Mouse (Mus musculus): ENCODE data around the gene Dlgap4. TPM values are rescaled to one million over a fixed set of nuclear protein-coding genes. Genes with fewer than 3 reads are reported as not detected.
"Not testable (repeated sequence)": the region's sequence is repeated elsewhere in the genome, so short reads cannot be mapped to it uniquely, and the experiment has no call there.

Dlgap4 gene
- polyA plus RNA-seq, 1 experiment from 2014 or later, result 137 TPM

GRCm38 (mm10) chr2:156780129-156780528 is 166.6 kb downstream of the Dlgap4 start:
- Histone ChIP-seq H3K27me3 (no peaks in the 10 kb centered on the region), H3K4me3 (no peak overlapping the region), H3K9ac (no peak overlapping the region), H3K9me3 (no peaks in the 10 kb centered on the region), H3K27ac (no peak overlapping the region), H3K4me2 (replicated peaks) (no peak overlapping the region), H3K36me3 (no peaks in the 10 kb centered on the region), H3K4me1 (peaks cover 23% of the 10 kb centered on the region)
- 71% methylated on average over 9 of the region's 9 CpGs for WGBS
- ATAC-seq (ENCODE audit: insufficient number of reproducible peaks, insufficient read depth, low FRiP score, low TSS enrichment), result no peak

GRCm38 (mm10) chr2:156780752-156781151 is 167.2 kb downstream of the Dlgap4 start:
- ATAC-seq (ENCODE audit: insufficient number of reproducible peaks, insufficient read depth, low FRiP score, low TSS enrichment), result 0 out of 2 replicates have a peak, but pooled peaks have one; percentile 1
- no peak overlapping the region for H3K4me2 ChIP-seq (replicated peaks)

GRCm38 (mm10) chr2:156781281-156781680 is 167.8 kb downstream of the Dlgap4 start:
- Histone ChIP-seq H3K27me3 (no peaks in the 10 kb centered on the region), H3K36me3 (no peaks in the 10 kb centered on the region), H3K9me3 (no peaks in the 10 kb centered on the region), H3K4me1 (0 out of 2 replicates have a peak, but pooled peaks cover 16% of the 10 kb centered on the region), H3K27ac (no peak overlapping the region), H3K9ac (no peak overlapping the region), H3K4me2 (replicated peaks) (no peak overlapping the region), H3K4me3 (no peak overlapping the region)
- WGBS, result 67% methylated on average over 4 of the region's 4 CpGs
- no peak; the same call in 1 of the 2 replicates for ATAC-seq (ENCODE audit: insufficient number of reproducible peaks, insufficient read depth, low FRiP score, low TSS enrichment)

More at GRCm38 (mm10) chr2:156780752-156781151, 167.2 kb downstream of the Dlgap4 start:
- Histone ChIP-seq H3K27me3 (no peaks in the 10 kb centered on the region), H3K36me3 (no peaks in the 10 kb centered on the region), H3K9ac (no peak overlapping the region), H3K4me3 (no peak overlapping the region), H3K9me3 (no peaks in the 10 kb centered on the region), H3K4me1 (peaks cover 17% of the 10 kb centered on the region; the same call in 1 of the 2 replicates), H3K27ac (no peak overlapping the region)
- 23% methylated on average over 17 of the region's 17 CpGs for WGBS

DNA sequence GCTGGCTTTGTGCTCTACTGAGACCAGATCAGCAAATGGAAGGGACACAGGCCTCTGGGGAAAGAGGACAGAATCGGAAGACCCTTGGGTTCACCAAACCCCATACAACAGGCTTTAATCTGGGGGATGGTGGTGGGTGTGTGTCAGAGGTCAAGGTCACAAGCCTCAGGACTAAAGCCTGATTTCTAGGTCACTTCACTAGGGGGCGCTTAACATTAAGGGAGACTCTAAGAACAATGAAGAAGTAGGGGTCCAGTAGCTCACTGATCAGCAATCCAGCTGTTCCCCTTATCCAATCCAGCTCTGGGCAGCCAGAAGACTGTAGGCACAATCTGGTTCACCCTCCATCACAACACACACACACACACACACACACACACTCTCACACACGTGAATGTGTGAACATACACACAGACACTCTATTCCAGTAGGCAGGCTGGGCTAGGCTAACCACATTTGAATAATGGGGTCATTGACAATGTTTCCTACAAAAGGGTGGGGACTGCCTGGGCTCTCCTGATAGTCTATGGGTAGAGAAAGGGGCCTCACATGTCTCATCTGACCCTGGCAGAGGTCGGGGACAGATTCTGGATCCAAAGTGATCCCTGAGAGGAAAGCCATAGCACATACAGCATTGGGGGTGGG is 168.5 kb downstream of the Dlgap4 start:
- WGBS, result 62% methylated on average over 4 of the region's 4 CpGs
- H3K9me3 ChIP-seq, result no peaks in the 10 kb centered on the region
- 0 out of 2 replicates have a peak, but pooled peaks cover 16% of the 10 kb centered on the region for H3K4me1 ChIP-seq
- H3K27me3 ChIP-seq, result no peaks in the 10 kb centered on the region
- H3K36me3 ChIP-seq, result no peaks in the 10 kb centered on the region
- ATAC-seq (ENCODE audit: insufficient number of reproducible peaks, insufficient read depth, low FRiP score, low TSS enrichment), result no peak
- H3K9ac ChIP-seq, result no peak overlapping the region
- H3K27ac ChIP-seq, result no peak overlapping the region
- H3K4me3 ChIP-seq, result no peak overlapping the region
- H3K4me2 ChIP-seq (replicated peaks), result no peak overlapping the region

DNA sequence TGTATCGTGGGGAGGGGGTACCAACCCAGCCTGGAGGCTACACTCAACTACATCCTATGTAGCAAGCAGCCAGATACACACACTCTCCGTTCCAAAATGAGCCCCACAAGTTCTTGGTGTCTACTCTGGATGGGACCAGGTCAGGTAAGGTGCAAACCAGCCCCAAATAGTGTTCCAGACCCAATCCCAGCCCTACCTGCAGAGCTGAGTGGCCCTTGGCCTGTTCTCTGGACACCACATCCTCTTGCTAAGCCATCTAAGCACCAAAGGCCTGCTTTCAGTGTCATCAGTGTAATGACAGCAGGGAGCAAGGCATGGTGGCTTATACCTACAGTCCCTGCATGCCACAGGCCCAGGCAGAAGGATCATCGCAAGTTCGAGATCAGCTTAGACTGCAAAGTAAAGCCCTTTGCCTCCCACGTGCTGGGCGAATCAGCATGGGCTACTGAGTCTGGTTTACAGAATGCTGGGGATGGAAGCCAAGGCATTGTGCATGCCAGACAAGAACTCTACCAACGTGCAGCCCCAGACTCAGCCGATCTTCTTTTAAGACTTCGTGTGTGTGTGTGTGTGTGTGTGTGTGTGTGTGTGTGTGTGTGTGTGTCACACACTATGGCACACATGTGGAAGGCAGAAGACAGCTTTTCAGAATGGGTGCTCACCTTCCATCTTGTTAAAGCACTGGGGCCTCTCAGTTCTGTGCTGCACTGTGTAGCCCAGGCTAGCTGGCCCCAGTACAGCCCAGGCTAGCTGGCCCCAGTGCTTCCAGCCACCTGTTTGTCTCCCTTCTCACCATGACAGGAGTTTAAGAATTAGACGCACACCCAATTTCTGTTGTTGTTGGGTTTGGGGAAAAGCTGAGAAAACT is 169.2 kb downstream of the Dlgap4 start:
- Histone ChIP-seq H3K4me2 (replicated peaks) (no peak overlapping the region), H3K9me3 (no peaks in the 10 kb centered on the region), H3K4me3 (no peak overlapping the region), H3K4me1 (0 out of 2 replicates have a peak, but pooled peaks cover 16% of the 10 kb centered on the region), H3K27ac (no peak overlapping the region), H3K36me3 (no peaks in the 10 kb centered on the region), H3K27me3 (no peaks in the 10 kb centered on the region), H3K9ac (no peak overlapping the region)
- 87% methylated on average over 10 of the region's 10 CpGs for WGBS
- no peak for ATAC-seq (ENCODE audit: insufficient number of reproducible peaks, insufficient read depth, low FRiP score, low TSS enrichment)

GRCm38 (mm10) chr2:156783349-156783728 is 169.8 kb downstream of the Dlgap4 start:
- Histone ChIP-seq H3K4me1 (0 out of 2 replicates have a peak, but pooled peaks cover 13% of the 10 kb centered on the region), H3K27me3 (no peaks in the 10 kb centered on the region), H3K36me3 (no peaks in the 10 kb centered on the region), H3K27ac (no peak overlapping the region), H3K9me3 (no peaks in the 10 kb centered on the region), H3K9ac (no peak overlapping the region), H3K4me2 (replicated peaks) (no peak overlapping the region), H3K4me3 (no peak overlapping the region)
- 81% methylated on average over 9 of the region's 9 CpGs for WGBS
- ATAC-seq (ENCODE audit: insufficient number of reproducible peaks, insufficient read depth, low FRiP score, low TSS enrichment), result no peak

- Histone ChIP-seq H3K36me3 (no peaks in the 10 kb centered on the region), H3K4me2 (replicated peaks) (no peak overlapping the region), H3K9me3 (no peaks in the 10 kb centered on the region), H3K27me3 (no peaks in the 10 kb centered on the region), H3K9ac (no peak overlapping the region), H3K27ac (no peak overlapping the region), H3K4me3 (no peak overlapping the region), H3K4me1 (0 out of 2 replicates have a peak, but pooled peaks cover 10% of the 10 kb centered on the region)
- no peak for ATAC-seq (ENCODE audit: insufficient number of reproducible peaks, insufficient read depth, low FRiP score, low TSS enrichment)
- WGBS, result 67% methylated on average over 7 of the region's 7 CpGs
Observed at GRCm38 (mm10) chr2:156784016-156784585, 170.6 kb downstream of the Dlgap4 start.

DNA sequence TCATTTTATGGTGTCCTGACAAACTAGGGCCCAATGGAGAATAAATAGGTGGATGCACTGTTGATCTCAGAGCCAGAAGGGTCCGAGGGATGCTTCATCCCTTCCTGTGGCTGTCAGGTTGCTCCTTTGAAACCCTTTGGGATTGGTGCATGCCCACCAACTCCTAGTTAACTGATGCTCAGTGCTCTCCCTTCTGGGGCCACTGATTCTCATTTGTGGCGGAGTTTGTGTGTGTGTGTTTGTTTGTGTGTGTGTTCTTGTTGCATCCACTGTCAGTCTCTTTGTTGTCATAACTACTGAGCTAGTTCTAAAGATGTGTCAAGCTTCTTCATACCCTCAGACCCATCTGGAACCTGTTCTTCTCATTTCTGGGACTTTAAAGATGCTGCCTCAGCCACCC is 171.4 kb downstream of the Dlgap4 start:
- WGBS, result 90% methylated on average over 2 of the region's 2 CpGs
- Histone ChIP-seq H3K27me3 (no peaks in the 10 kb centered on the region), H3K4me1 (0 out of 2 replicates have a peak, but pooled peaks cover 9% of the 10 kb centered on the region), H3K9me3 (no peaks in the 10 kb centered on the region), H3K4me3 (no peak overlapping the region), H3K4me2 (replicated peaks) (no peak overlapping the region), H3K9ac (no peak overlapping the region), H3K36me3 (no peaks in the 10 kb centered on the region), H3K27ac (no peak overlapping the region)
- no peak for ATAC-seq (ENCODE audit: insufficient number of reproducible peaks, insufficient read depth, low FRiP score, low TSS enrichment)

GRCm38 (mm10) chr2:156786369-156786768 is 172.9 kb downstream of the Dlgap4 start:
- not testable (repeated sequence) for H3K4me1 ChIP-seq; H3K4me2 ChIP-seq (replicated peaks); H3K27me3 ChIP-seq; H3K9me3 ChIP-seq; H3K4me3 ChIP-seq; H3K27ac ChIP-seq; H3K9ac ChIP-seq; ATAC-seq (ENCODE audit: insufficient number of reproducible peaks, insufficient read depth, low FRiP score, low TSS enrichment); H3K36me3 ChIP-seq

- 77% methylated on average over 5 of the region's 5 CpGs for WGBS
- no peaks in the 10 kb centered on the region for H3K36me3 ChIP-seq
- no peaks in the 10 kb centered on the region for H3K27me3 ChIP-seq
- ATAC-seq (ENCODE audit: insufficient number of reproducible peaks, insufficient read depth, low FRiP score, low TSS enrichment), result no peak
- no peak overlapping the region for H3K27ac ChIP-seq
- no peaks in the 10 kb centered on the region for H3K9me3 ChIP-seq
- no peak overlapping the region for H3K9ac ChIP-seq
- no peak overlapping the region for H3K4me2 ChIP-seq (replicated peaks)
- H3K4me1 ChIP-seq, result no peaks in the 10 kb centered on the region
- H3K4me3 ChIP-seq, result no peak overlapping the region
Observed at GRCm38 (mm10) chr2:156787090-156787775, 173.7 kb downstream of the Dlgap4 start.

DNA sequence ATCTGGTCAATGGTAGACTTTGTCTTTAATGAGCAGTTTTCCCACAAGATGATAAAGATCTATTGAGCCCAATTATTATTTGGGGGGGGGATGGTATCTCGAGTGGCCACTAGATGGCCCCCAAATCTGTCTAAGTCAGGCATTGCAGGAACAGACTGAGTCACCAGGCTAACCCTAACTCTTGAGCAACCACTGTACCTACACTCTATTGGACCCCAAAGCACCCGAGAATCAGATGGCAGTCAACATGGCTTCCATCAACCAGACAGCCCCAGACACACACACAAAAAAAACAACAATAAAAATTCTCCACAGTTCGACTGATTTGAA is 174.2 kb downstream of the Dlgap4 start:
- ATAC-seq (ENCODE audit: insufficient number of reproducible peaks, insufficient read depth, low FRiP score, low TSS enrichment), result no peak
- Histone ChIP-seq H3K27me3 (no peaks in the 10 kb centered on the region), H3K36me3 (no peaks in the 10 kb centered on the region), H3K4me2 (replicated peaks) (no peak overlapping the region), H3K4me3 (no peak overlapping the region), H3K4me1 (no peaks in the 10 kb centered on the region), H3K27ac (no peak overlapping the region), H3K9me3 (no peaks in the 10 kb centered on the region), H3K9ac (no peak overlapping the region)
- 41% methylated on average over 3 of the region's 3 CpGs for WGBS
